Mouse (Mus musculus) heart, adult 11 months (tissue): ENCODE measurements at regions not wholly inside any gene's neighbourhood (a gene's known extent, or its start where the extent isn't known, plus 50 kb on each side); places are given as distances from the start of the nearest gene placed in this dataset.

Experiments
- DNase-seq: peaks from one replicate; pipeline ENCODE4 v3.0.0; 2022

DNA sequence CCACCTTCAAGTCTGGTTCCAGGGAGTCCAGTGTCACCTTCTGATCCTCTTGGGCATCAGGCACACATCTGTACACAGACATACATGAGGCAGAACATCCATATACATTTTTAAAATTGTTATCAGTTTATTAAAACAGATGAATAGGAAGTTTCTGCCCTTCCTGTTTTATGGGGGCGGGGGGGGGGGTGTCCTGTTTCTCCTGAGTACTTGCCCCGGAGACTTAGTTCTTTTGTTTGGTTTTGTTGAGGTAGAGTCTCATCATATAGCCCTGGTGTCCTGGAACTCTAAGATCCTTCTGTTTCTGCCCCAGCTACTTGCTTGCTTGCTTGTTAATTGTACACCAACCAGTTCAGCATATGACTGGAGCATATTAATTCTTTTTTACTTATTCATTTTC is 85.0 kb upstream of the Xpo1 start:
- no peak for DNase-seq

DNA sequence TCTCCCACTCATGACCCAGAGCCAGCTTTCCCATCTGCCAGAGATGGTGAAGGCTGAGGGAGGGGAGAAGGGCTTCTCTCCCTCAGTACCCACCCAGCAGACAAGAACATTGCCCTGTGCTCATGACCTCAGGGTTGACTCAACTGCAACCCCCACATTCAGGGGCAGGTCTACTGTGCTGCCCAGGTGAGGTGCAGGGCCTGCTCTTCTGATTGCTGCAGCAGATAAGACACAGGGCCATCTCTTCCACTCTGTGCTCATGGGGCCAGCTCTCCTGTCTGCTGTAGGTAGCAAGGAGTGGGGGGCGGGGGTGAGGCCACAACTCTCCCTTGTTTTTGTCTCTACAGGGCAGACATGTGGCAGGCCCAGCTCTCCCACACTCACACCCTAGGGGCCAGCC is 84.1 kb upstream of the Xpo1 start:
- DNase-seq = peak; percentile 61

DNA sequence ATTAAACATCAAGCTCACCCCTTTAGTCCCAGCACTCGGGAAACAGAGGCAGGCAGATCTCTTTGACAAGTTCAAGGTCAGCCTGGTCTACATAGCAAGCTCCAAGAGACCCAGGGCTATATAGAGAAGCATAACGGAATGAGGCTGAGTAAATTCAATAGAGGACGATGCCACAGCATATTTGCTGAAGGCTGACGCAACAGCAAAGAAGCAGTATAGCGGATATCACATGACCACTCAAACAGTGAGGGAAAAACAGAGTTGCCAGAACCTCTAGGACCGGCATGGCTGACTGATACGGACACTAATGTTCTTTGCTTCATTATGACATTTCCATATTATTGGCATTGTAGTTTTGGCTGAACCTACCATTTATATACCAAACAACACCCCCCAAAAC is 74.2 kb upstream of the Xpo1 start:
- peak; percentile 27 for DNase-seq

DNA sequence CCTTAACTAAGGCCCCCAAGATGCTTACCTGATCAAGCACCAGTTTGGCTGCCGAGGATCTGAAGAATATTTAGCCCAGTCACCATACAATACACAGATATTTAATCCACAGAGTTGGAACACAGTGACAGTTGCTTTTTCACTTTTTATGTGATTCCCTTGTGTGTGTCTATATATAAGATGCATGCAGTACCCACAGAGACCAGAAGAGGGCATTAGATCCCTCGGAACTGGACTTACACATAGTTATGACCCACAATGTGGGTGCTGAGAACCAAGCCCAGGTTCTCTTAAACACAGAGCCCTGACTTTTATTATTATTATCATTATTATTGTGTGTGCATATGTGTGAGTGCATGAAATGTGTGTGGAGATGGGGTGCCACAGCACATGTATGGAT is 70.6 kb upstream of the Xpo1 start:
- DNase-seq = peak; percentile 66

DNA sequence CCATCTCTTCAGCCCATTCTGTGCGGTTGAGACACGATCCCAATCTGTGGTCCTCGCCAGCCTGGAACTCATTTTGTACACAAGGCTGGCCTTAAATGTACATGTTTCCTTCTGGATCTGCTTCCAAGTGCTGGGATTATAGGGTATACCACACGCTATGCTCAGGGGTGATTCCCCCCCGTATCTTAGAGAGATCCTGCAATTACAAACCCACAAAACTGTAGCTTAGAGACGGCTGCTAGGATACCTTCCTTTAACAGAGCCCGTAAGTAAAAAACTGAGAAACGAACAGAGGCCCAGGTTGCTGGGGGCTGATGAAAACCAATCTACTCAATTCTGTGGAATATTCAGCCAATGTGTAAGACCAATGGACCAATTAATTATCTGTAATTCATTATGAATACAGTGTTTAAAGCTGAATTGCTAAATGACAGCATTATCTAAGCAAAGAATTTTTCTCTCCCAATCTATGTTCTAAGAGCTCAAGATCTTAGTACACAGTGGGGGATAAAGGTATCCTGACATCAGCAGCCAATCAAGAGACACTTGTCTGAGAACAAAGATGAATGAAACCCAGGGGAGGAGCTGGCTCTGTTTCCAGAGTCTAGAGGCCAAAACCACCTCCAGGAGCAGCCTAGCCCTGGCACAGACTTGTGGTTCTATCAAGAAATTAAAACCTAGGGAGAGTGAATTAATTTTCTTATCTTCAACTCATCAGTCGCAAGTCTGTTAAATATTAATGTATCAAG is 54.0 kb upstream of the Xpo1 start:
- DNase-seq = peak; percentile 36

DNA sequence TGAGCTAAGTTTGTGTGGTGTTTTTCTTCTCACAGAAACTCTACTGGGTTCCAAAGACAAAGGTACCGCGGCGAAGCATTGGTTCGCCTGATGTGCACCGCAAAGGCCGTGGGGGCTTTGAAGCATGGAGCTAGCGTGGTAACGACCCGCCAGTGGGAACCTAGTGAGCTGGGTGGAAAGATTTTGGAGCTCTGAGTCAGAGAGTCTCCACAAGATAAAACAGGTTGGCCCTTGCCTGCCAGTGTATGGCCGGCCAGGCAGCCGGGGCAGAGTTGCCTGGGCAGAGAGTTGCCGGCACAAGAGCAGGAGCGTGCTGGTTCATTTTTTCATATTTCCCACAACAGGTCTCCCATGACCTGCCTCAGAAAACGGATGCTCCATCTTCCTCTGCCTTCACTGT is 52.3 kb upstream of the Xpo1 start:
- DNase-seq = peak; percentile 70

GRCm38 (mm10) chr11:23204041-23204440 is 51.8 kb upstream of the Xpo1 start:
- DNase-seq = peak; percentile 83
